Mouse (Mus musculus): ENCODE data around the gene Setd4. TPM values are rescaled to one million over a fixed set of nuclear protein-coding genes. Genes with fewer than 3 reads are reported as not detected.

Gene Setd4
- total RNA-seq, 4 experiments from 2014 or later: 4.0 to 11.5 (median 7.1) TPM

- DNase-seq: peak; percentile 3
Measured at GRCm38 (mm10) chr16:93543704-93544103, 60.2 kb downstream of the Setd4 start.

DNA sequence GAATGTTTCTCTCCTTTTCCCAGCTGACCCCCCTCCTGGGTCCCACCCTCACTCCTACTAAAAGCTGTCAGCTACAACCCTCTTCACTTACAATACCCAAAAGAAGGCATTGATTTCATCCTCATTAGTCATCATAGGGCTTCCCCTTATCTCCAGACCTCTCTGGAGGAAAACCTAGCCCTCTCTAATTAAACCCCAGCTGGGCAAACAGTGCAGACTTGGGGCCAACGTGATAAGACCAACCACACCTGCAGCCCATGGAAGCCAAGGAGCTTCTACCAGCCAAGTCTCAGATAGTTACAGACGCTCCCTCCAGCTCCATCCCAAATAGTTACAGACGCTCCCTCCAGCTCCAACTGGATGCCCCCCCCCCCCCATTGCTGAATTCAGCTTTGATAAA is 64.0 kb downstream of the Setd4 start:
- DNase-seq: no peak

- DNase-seq: no peak
Measured at GRCm38 (mm10) chr16:93535151-93535853, 68.6 kb downstream of the Setd4 start.

Other genes with a start within 250 kb of the Setd4 start
- gene Cbr1, start 1.8 kb upstream of the Setd4 start, total RNA-seq (2022): 10 to 100 TPM; 82.7 to 91.9 (median 88.0) TPM
- gene Gm5678, start 24.0 kb upstream of the Setd4 start, total RNA-seq (2022): 1 to 10 TPM; 3.3 to 4.7 (median 3.4) TPM
- gene Cbr3, start 79.2 kb upstream of the Setd4 start, total RNA-seq (2022): 10 to 100 TPM; 12.1 to 15.1 (median 12.9) TPM
- 10 to 100 TPM; 16.9 to 36.6 (median 26.4) TPM for gene Dop1b, start 107.8 kb upstream of the Setd4 start, total RNA-seq (2022)
- gene Morc3, start 228.1 kb upstream of the Setd4 start, total RNA-seq (2022): 10 to 100 TPM; 28.9 to 51.3 (median 36.0) TPM

Measured in adrenal gland, adult 8-10 months (tissue).